Comparison of ENCODE assay signal across 8 mouse cellular contexts in the genomic region with DNA sequence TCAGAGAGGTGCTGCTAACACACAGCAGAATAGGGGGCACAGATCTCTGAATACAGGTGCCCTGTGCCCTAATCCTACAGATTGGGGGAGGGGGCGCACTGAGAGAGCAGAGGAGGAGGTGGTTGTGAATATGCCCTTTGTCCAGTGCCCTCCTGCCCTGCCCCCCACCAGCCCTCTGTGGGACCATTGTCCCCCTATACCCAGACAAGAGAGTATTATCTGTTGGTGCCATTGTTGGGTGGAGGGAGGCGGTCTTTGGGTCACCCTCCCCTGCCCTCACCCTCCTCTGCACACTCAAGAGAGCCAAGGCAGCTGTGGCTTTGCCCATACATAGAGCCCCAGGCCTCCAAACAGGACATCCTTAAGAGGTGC. TPM values are rescaled to one million over a fixed set of nuclear protein-coding genes. Genes with fewer than 3 reads are reported as not detected.
DNase-seq lines count a peak whose midpoint lies in the region; ATAC-seq and TF ChIP-seq lines count a peak whose summit lies in the region.

No protein-coding gene starts in this region.

- peak; percentile 7; the same call in 1 of the 2 replicates for ATAC-seq in frontal cortex, adult (ENCODE audit: low TSS enrichment)
- ATAC-seq in intestine, postnatal 0 days: no peak
- peak; percentile 55; the same call in 1 of the 2 replicates for ATAC-seq in midbrain, embryonic 11.5 days (ENCODE audit: low FRiP score)

- no peak for DNase-seq in frontal cortex, postnatal 14 days (ENCODE audit: low spot score in 2 of 2)
- peak; percentile 66 for DNase-seq in testis, postnatal 10 days (ENCODE audit: low spot score)
- no peak for DNase-seq in testis, postnatal 14 days (ENCODE audit: low spot score)
- DNase-seq in midbrain, embryonic 11.5 days (ENCODE audit: low spot score, missing footprints): no peak
- DNase-seq in T-cell, adult 2 months (ENCODE audit: low spot score): no peak
- no peak for DNase-seq in adipocyte (ENCODE audit: low spot score)

- H3K9me3 ChIP-seq in intestine, postnatal 0 days (ENCODE audit: control insufficient read depth): no peaks in the 10 kb centered on the region
- no peaks in the 10 kb centered on the region for H3K9me3 ChIP-seq in midbrain, embryonic 11.5 days (ENCODE audit: control insufficient read depth, low read length)

- no peaks in the 10 kb centered on the region for H3K27me3 ChIP-seq in intestine, postnatal 0 days (replicated peaks; ENCODE audit: control insufficient read depth, insufficient read depth, low read length)
- H3K27me3 ChIP-seq in midbrain, embryonic 11.5 days (ENCODE audit: control insufficient read depth, insufficient read depth, low read length): peaks cover 5% of the 10 kb centered on the region

- WGBS in intestine, postnatal 0 days: 44% methylated on average over 2 of the region's 2 CpGs
- 17% methylated on average over 2 of the region's 2 CpGs for WGBS in midbrain, embryonic 11.5 days

- TF ChIP-seq CTCF in intestine, postnatal 0 days (IDR thresholded peaks at IDR 0.05; ENCODE audit: low read depth): no peak

- H3K27ac ChIP-seq in intestine, postnatal 0 days (ENCODE audit: low read depth, low read length): no peak overlapping the region
- H3K27ac ChIP-seq in midbrain, embryonic 11.5 days (ENCODE audit: low read depth, low read length): no peak overlapping the region

- H3K36me3 ChIP-seq in intestine, postnatal 0 days (ENCODE audit: control insufficient read depth, insufficient read depth): peaks cover 14% of the 10 kb centered on the region
- peaks cover 2% of the 10 kb centered on the region; the same call in 1 of the 2 replicates for H3K36me3 ChIP-seq in midbrain, embryonic 11.5 days (ENCODE audit: control insufficient read depth, insufficient read depth, low read length)

- H3K4me3 ChIP-seq in intestine, postnatal 0 days (ENCODE audit: low read depth, low read length): peak overlapping the region; percentile 72
- peak overlapping the region; percentile 61 for H3K4me3 ChIP-seq in midbrain, embryonic 11.5 days (ENCODE audit: low read depth, low read length)

- peak overlapping the region; percentile 75 for H3K4me2 ChIP-seq in intestine, postnatal 0 days (replicated peaks; ENCODE audit: low read depth)
- H3K4me2 ChIP-seq in midbrain, embryonic 11.5 days: peak overlapping the region; percentile 85

- no peak overlapping the region for H3K9ac ChIP-seq in intestine, postnatal 0 days (ENCODE audit: low read depth, low read length)
- peak overlapping the region; percentile 68 for H3K9ac ChIP-seq in midbrain, embryonic 11.5 days (ENCODE audit: low read length)

- H3K4me1 ChIP-seq in intestine, postnatal 0 days (replicated peaks; ENCODE audit: control insufficient read depth, insufficient read depth, low read length): no peaks in the 10 kb centered on the region
- H3K4me1 ChIP-seq in midbrain, embryonic 11.5 days (ENCODE audit: control insufficient read depth, insufficient read depth, low read length): peaks cover 18% of the 10 kb centered on the region

RNA-seq across cellular contexts. Expression of gene Cnp, which starts 0.8 kb away (rescaled TPM):
- 15.6 and 16.3 TPM in 2 replicates for polyA plus RNA-seq in intestine, postnatal 0 days (2015; fragmentation: Nextera tagmentation; extraction: Ambion mirVana)
- 15.7 and 16.9 TPM in 2 replicates for polyA plus RNA-seq in midbrain, embryonic 11.5 days (2014; fragmentation: Nextera tagmentation; extraction: Ambion mirVana)

RNA-seq across cellular contexts. Expression of gene Ttc25, which starts 30.1 kb away (rescaled TPM):
- 0.18 and 0.22 TPM in 2 replicates for polyA plus RNA-seq in intestine, postnatal 0 days (2015; fragmentation: Nextera tagmentation; extraction: Ambion mirVana)
- polyA plus RNA-seq in midbrain, embryonic 11.5 days (2014; fragmentation: Nextera tagmentation; extraction: Ambion mirVana): 1.4 and 1.8 TPM in 2 replicates

RNA-seq across cellular contexts. Expression of gene Nkiras2, which starts 43.6 kb away (rescaled TPM):
- polyA plus RNA-seq in intestine, postnatal 0 days (2015; fragmentation: Nextera tagmentation; extraction: Ambion mirVana): 52.2 and 55.7 TPM in 2 replicates
- polyA plus RNA-seq in midbrain, embryonic 11.5 days (2014; fragmentation: Nextera tagmentation; extraction: Ambion mirVana): 96.4 and 110 TPM in 2 replicates

RNA-seq across cellular contexts. Expression of gene Dnajc7, which starts 44.5 kb away (rescaled TPM):
- 72.9 and 80.2 TPM in 2 replicates for polyA plus RNA-seq in intestine, postnatal 0 days (2015; fragmentation: Nextera tagmentation; extraction: Ambion mirVana)
- polyA plus RNA-seq in midbrain, embryonic 11.5 days (2014; fragmentation: Nextera tagmentation; extraction: Ambion mirVana): 96.1 TPM in 2 replicates

RNA-seq across cellular contexts. Expression of gene Acly, which starts 47.7 kb away (rescaled TPM):
- polyA plus RNA-seq in intestine, postnatal 0 days (2015; fragmentation: Nextera tagmentation; extraction: Ambion mirVana): 29.3 and 29.5 TPM in 2 replicates
- 298 and 314 TPM in 2 replicates for polyA plus RNA-seq in midbrain, embryonic 11.5 days (2014; fragmentation: Nextera tagmentation; extraction: Ambion mirVana)
